Mouse (Mus musculus) forebrain, embryonic 15.5 days (tissue): ENCODE results near the gene Tex14. TPM values are rescaled to one million over a fixed set of nuclear protein-coding genes. Genes with fewer than 3 reads are reported as not detected.

Experiments
- ATAC-seq: fragments of 200-750 bp; cut with Nextera tagmentation; replicated peaks from 2 replicates; pipeline ENCODE4 v1.8.0; 2017; ENCODE audit warnings: mild to moderate bottlenecking, moderate TSS enrichment, moderate library complexity
- H3K27ac ChIP-seq: fragments of 300-500 bp; sonication (generic); replicated peaks from 2 replicates; pipeline ENCODE4 v1.5.1; 2015; ENCODE audit warnings: mild to moderate bottlenecking, inconsistent platforms
- H3K27me3 ChIP-seq: fragments of 300-500 bp; sonication (generic); 2 replicates; pipeline ENCODE4 v1.6.1; 2015; ENCODE audit warnings: inconsistent platforms
- H3K36me3 ChIP-seq: fragments of 300-500 bp; sonication (generic); 2 replicates; pipeline ENCODE4 v1.6.1; 2015; ENCODE audit warnings: mild to moderate bottlenecking, inconsistent platforms
- H3K4me1 ChIP-seq: fragments of 300-500 bp; sonication (generic); 2 replicates; pipeline ENCODE4 v1.6.1; 2015; ENCODE audit warnings: inconsistent platforms
- H3K4me2 ChIP-seq: fragments of 300-500 bp; sonication (generic); replicated peaks from 2 replicates; pipeline ENCODE4 v1.6.1; 2015; ENCODE audit warnings: mild to moderate bottlenecking, inconsistent platforms
- H3K4me3 ChIP-seq: fragments of 300-500 bp; sonication (generic); 2 replicates; pipeline ENCODE4 v1.5.1; 2015; ENCODE audit warnings: mild to moderate bottlenecking, inconsistent platforms
- H3K9ac ChIP-seq: fragments of 300-500 bp; sonication (generic); replicated peaks from 2 replicates; pipeline ENCODE4 v1.6.1; 2015; ENCODE audit warnings: mild to moderate bottlenecking, inconsistent platforms
- H3K9me3 ChIP-seq: fragments of 300-500 bp; sonication (generic); 2 replicates; pipeline ENCODE4 v1.6.1; 2016; ENCODE audit warnings: inconsistent platforms
- WGBS: fragments of 180-500 bp; shearing (Covaris S2); methylation state at CpG from one replicate; pipeline ENCODE4 v1.1.7; 2015; ENCODE audit warnings: mixed read lengths; 5-methylcytosine and 5-hydroxymethylcytosine counted together
- polyA plus RNA-seq: library from polyadenylated mRNA; unstranded; fragments of >200 nt; fragmentation: Nextera tagmentation; extraction: Ambion mirVana; gene quantifications from 2 replicates; pipeline ENCODE4 v1.2.1, GENCODE M21; 2015

Gene Tex14
- polyA plus RNA-seq, 1 experiment from 2014 or later, result not detected

DNA sequence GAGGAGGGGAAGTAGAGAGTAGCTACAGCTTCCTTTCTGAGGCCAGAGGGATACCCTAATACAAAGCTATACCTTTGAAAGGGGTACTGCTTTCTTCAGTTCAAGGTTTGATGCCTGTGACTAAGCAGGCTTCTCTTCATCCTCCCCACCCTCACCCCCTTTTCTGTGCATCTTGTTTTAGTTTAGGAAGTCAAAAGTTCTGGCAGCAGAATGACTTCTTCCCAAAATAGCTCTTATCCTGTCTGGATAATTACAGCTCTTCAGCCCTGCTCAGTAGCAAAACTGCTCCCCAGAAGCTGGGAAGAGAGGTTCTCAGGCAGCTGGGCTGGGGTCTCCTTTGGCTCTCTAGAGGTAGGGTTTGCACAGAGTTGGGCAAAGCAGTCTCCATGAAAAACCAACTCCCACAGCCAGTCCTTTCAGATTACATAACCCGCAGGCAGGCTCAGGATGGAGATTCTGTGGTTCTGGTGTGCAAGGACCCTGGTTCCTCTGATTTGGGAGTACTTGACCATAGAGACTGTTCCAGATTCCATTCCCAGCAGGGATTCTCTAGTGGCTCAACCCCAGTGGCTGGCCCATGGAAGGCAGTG is 166.6 kb downstream of the Tex14 start:
- Histone ChIP-seq H3K4me1 (no peaks in the 10 kb centered on the region), H3K36me3 (no peaks in the 10 kb centered on the region), H3K27me3 (no peaks in the 10 kb centered on the region), H3K27ac (no peak overlapping the region), H3K9me3 (no peaks in the 10 kb centered on the region), H3K4me2 (no peak overlapping the region), H3K9ac (no peak overlapping the region), H3K4me3 (no peak overlapping the region)
- no peak for ATAC-seq
- WGBS, result 88% methylated on average over 1 of the region's 1 CpGs

DNA sequence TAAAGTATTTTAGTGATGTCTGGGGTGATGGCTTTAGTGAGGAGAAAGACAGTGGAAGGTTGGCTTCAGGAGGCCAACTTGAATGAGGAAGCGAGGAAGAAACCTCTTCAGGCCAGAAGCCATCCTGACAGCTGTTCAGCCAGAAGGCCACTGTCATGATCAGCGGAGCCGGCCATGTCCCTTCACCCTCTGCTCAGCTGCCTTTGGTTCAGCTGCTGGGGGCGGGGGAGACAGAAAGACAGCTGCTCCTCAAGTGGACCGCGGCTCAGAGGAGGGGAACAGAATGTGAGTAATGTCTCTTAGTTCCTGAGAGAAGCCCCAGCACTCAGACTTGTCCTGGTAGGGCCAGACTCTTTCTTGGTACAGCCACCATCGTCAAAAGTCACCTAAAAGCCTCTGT is 168.9 kb downstream of the Tex14 start:
- no peak overlapping the region for H3K4me2 ChIP-seq
- no peak for ATAC-seq
- 77% methylated on average over 7 of the region's 7 CpGs for WGBS
- H3K36me3 ChIP-seq, result no peaks in the 10 kb centered on the region
- no peaks in the 10 kb centered on the region for H3K27me3 ChIP-seq
- no peaks in the 10 kb centered on the region for H3K9me3 ChIP-seq
- no peak overlapping the region for H3K27ac ChIP-seq
- no peak overlapping the region for H3K4me3 ChIP-seq
- no peak overlapping the region for H3K9ac ChIP-seq
- H3K4me1 ChIP-seq, result peaks cover 14% of the 10 kb centered on the region

DNA sequence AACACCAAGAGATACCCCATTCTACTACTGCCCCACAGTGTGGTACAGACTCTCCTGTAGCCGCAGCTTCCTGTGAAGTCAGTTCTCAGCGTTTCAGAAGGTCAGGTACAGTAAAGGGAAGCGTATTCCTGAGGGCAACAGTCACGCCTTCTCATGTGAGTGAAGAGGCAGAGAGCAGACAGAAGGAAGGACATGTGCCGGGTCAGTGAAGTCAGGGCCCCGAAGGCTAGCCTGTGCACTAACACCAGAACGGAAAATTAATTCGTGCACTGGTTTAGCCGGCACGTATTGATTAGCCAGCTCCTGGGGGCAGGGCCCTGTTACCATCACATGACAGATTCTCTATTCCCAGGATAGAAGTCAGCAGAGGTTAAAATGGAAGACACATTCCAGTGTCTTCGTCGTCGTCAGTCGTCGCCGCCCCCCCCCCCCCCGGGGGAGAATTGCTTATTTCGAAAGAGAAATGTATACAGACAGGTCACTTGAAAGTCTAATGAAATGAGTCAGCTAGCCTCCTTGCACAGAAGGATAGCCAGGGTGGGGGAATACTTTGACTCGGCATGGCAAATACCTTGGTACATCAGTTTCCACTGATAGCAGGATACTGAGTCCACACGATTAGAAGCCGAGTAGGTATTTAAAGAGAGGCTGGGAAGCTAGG is 169.8 kb downstream of the Tex14 start:
- WGBS, result 80% methylated on average over 21 of the region's 21 CpGs
- H3K4me2 ChIP-seq, result no peak overlapping the region
- H3K9me3 ChIP-seq, result no peaks in the 10 kb centered on the region
- H3K4me3 ChIP-seq, result no peak overlapping the region
- H3K4me1 ChIP-seq, result peaks cover 15% of the 10 kb centered on the region
- H3K36me3 ChIP-seq, result no peaks in the 10 kb centered on the region
- no peak overlapping the region for H3K9ac ChIP-seq
- ATAC-seq, result no peak
- H3K27me3 ChIP-seq, result no peaks in the 10 kb centered on the region
- no peak overlapping the region for H3K27ac ChIP-seq

DNA sequence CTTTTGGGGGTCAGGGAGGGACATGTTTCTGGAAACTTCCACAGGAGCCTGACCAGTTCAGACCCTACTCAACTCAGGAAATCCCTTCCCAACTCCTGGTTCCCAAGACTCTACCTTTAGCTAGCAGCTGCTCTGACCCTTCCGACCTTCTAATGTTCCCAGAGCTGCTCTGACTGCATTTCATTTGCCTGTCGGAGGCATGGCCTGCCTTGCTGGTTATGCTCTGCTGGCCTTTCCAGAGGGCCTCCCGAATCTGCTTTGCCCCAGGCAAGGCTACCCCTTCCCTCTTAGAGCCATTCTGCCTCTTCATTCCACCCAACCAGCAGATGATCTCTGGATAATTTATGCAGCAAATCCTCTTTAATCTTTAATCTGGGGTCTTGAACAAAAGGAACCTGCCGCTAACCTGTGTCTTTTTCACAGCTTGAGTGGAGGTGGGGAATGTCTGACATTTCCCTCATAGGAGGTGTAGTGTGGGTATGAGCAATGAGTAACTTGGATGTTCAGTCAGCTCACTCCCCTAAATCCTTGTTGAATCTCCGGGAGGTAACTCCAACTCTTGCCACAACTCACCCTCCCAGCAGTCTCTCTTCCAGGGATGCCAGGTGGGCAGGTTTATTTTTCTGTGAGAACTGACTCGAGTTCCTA is 172.9 kb downstream of the Tex14 start:
- WGBS, result 12% methylated on average over 6 of the region's 6 CpGs
- peak overlapping the region; percentile 98 for H3K4me2 ChIP-seq
- no peak overlapping the region for H3K27ac ChIP-seq
- H3K4me1 ChIP-seq, result peaks cover 15% of the 10 kb centered on the region
- H3K9ac ChIP-seq, result peak overlapping the region; percentile 65
- H3K9me3 ChIP-seq, result no peaks in the 10 kb centered on the region
- no peaks in the 10 kb centered on the region for H3K27me3 ChIP-seq
- no peak for ATAC-seq
- no peaks in the 10 kb centered on the region for H3K36me3 ChIP-seq
- peak overlapping the region; percentile 66 for H3K4me3 ChIP-seq

DNA sequence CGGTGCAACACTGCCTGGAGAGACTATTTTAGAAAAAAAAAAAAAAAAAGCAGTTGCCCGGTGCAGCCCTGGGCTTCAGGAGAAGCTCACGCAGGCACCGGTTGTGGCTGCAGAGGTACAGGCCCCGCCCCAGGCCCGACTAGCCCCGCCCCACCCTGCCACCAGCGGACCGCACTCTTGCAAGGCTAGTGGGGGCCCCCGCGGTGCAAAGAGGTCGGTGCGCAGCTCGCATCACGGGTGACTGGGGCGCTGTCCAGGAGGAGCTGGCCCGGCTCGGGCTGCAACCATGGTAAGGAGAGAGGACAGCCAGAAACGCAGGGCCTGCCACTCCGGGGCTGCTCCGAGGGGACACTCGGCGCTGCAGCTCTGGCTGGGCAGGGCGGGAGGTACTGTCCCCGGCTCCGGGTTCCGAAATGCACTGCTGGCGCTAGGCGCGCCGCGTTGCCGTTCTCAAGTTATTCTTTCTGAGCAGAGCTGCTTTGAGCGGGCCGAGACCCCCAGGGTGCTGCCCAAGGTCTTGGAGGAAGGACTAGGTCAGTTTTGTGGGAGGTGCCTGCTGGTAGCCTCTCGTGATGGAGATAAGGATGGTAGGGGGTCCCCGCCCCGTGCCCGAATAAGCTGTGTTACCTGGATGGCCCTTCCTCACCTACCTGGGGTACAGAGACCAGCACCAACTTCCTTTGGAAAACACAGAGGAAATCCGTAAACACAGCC is 173.5 kb downstream of the Tex14 start:
- Histone ChIP-seq H3K27me3 (no peaks in the 10 kb centered on the region), H3K4me3 (peak overlapping the region; percentile 66), H3K9me3 (no peaks in the 10 kb centered on the region), H3K36me3 (no peaks in the 10 kb centered on the region), H3K27ac (peak overlapping the region; percentile 15; the same call in 1 of the 2 replicates), H3K4me1 (peaks cover 15% of the 10 kb centered on the region), H3K4me2 (peak overlapping the region; percentile 98), H3K9ac (peak overlapping the region; percentile 65)
- ATAC-seq, result peak; percentile 76
- WGBS, result under 1% methylated on average over 40 of the region's 40 CpGs

DNA sequence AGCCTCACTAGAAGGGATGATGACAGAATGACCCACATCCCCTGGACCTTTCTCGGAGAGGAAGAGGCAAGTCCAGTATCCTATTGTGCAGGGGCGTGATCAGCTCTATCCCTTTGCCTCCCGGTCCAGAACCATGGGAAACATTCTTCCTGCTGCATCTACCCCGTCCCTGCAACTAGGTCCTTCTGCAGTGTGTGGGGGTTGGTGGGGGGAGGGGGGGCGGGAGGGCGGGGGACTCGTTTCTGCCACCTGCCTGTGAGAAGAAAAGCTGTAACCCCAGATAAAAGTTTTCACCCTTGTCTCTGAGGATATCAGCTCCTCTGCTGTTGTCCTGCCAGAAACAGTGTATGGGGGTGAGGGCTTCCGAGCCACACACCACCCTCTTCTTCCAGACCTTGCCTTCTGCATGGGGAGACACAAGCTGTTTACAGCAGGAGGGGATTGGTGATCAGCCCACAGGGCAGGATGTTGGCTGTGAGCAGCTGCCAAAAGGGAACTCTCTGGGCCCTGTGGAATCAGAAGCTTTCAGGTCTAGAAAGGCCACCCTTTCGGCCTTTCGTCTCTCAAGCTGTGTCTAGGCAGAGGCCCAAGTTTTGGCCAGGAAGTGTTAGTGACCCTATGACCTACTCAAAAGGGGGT is 174.2 kb downstream of the Tex14 start:
- Histone ChIP-seq H3K9ac (peak overlapping the region; percentile 65; the same call in 1 of the 2 replicates), H3K27ac (peak overlapping the region; percentile 15; the same call in 1 of the 2 replicates), H3K36me3 (no peaks in the 10 kb centered on the region), H3K4me1 (peaks cover 15% of the 10 kb centered on the region), H3K4me3 (peak overlapping the region; percentile 66), H3K27me3 (no peaks in the 10 kb centered on the region), H3K9me3 (no peaks in the 10 kb centered on the region), H3K4me2 (peak overlapping the region; percentile 98)
- WGBS, result 12% methylated on average over 10 of the region's 10 CpGs
- ATAC-seq, result peak; percentile 66

DNA sequence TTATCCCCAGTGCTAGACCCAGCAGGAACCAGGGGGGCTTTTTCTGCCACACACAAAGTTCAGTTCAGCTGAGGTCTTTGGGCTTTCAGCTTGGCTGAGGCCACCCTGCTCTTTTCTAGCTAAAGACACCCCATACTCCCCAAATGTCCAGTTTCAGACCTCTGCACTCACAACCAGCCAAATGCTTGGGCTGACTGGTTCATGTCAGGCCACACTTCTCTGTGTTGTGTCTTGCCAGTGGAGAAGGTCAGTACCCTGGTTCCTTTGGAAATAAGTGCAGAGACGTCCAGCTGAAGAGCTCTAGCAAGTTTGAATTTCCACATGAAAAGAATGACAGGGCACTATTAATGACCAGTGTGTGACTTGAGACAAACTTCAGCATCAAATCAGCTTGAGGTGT is 174.8 kb downstream of the Tex14 start:
- no peaks in the 10 kb centered on the region for H3K9me3 ChIP-seq
- 36% methylated on average over 1 of the region's 1 CpGs for WGBS
- peaks cover 15% of the 10 kb centered on the region for H3K4me1 ChIP-seq
- no peak overlapping the region for H3K4me2 ChIP-seq
- H3K4me3 ChIP-seq, result no peak overlapping the region
- H3K27me3 ChIP-seq, result no peaks in the 10 kb centered on the region
- H3K27ac ChIP-seq, result no peak overlapping the region
- no peak for ATAC-seq
- H3K36me3 ChIP-seq, result no peaks in the 10 kb centered on the region
- H3K9ac ChIP-seq, result no peak overlapping the region

DNA sequence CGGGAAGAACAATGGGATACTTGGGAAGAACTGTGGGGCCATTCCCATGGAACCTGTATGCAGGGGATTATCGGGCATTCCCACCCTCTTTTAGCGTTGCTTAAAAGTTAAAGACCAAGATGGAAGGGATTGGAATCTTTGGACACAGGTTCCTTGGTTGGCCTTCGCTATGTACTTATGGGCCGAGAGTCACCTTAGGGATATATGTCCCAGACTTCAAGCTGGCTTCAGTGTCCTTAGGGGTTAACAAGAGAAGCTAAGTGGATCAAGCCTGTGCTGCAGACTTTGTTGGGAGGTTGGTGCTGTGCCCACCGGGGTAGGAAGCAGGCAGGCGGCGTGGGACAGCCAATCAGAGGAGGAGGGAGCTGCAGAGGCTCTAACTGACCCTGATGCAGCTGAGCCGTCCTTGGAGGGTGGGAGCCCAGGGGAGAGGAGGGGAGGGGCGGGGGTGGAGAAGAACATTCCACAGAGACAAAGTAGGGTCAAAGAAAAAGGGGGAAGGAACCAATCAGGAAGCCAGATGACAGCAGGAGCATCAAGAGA is 175.7 kb downstream of the Tex14 start:
- no peaks in the 10 kb centered on the region for H3K36me3 ChIP-seq
- H3K4me1 ChIP-seq, result peaks cover 15% of the 10 kb centered on the region
- WGBS, result 41% methylated on average over 10 of the region's 10 CpGs
- H3K9me3 ChIP-seq, result no peaks in the 10 kb centered on the region
- no peak overlapping the region for H3K4me2 ChIP-seq
- H3K4me3 ChIP-seq, result no peak overlapping the region
- no peak for ATAC-seq
- no peak overlapping the region for H3K27ac ChIP-seq
- no peaks in the 10 kb centered on the region for H3K27me3 ChIP-seq
- H3K9ac ChIP-seq, result no peak overlapping the region

DNA sequence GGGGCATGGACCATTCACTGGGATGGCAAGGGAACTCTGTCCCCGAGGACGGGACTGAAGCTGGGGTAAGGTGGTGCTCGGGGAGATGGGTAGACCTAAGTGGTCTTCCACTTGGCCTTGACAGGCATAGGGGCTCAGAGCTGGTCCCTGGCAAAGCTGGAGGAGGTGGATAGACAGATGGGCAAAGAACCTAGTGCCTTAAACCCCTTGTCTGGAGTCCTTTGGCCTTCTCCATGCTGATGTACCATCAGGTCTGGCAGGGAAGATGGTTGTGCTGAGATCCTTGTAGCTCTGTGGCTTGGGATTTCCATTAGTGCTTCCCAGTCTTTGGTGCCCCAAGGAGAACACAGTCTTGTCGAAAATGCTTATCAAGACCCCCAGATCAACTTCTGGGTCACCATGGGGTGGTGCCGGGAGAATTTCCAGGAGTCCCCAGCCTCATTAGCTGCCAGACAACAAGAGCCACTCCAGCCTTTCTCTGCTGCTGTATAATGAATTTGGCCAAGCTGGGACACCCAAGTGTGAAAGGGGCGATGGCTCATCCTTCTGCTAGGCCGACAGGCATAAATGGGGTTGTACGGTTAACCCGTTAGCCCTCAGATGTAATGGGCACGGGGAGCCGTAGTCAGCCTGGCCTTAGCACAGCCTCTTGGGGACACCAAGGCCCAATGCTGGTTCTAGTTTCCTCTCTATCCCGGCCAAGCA is 176.4 kb downstream of the Tex14 start:
- Histone ChIP-seq H3K4me1 (peaks cover 15% of the 10 kb centered on the region), H3K9ac (no peak overlapping the region), H3K9me3 (no peaks in the 10 kb centered on the region), H3K4me2 (no peak overlapping the region), H3K36me3 (no peaks in the 10 kb centered on the region), H3K27ac (no peak overlapping the region), H3K27me3 (no peaks in the 10 kb centered on the region), H3K4me3 (no peak overlapping the region)
- ATAC-seq, result no peak
- 84% methylated on average over 12 of the region's 12 CpGs for WGBS

DNA sequence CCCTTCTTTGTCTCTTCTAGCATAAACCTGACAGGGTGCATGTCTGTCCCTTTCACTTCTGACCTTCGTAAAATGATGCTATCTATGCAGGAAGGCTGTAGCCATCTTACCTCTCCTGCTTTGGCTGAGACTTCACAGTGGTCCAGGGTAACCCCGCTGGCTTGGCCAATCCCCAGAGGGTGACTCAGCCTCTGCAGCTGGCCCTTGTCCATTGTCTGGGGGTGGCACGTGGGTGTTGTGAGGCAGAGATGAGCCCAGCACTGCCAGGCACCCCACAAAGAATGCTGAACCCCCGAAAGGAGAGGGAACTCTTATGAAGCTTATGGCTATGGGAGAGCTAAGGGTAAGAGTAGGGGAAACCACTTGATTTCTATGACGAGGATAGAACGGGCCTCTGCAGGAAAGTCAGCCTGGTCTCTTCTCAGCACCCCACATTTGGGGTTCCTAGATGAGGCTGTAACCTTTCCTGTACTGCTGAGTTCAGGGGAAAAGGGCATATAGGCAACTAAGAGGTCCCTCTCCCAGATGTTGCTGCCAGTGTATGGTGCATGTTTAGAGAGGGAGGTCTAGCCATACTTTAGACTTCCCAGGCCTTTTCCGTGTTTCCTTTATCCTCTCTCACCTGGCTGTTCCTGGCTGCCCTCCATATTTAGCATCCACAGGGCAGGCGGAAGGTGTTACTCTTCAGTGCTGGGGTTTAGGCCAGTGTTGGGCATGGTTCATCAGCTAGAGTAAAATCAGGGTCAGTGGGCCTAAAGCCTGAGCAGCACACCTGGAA is 177.3 kb downstream of the Tex14 start:
- no peaks in the 10 kb centered on the region for H3K27me3 ChIP-seq
- H3K4me2 ChIP-seq, result no peak overlapping the region
- no peaks in the 10 kb centered on the region for H3K9me3 ChIP-seq
- no peak overlapping the region for H3K9ac ChIP-seq
- WGBS, result 89% methylated on average over 8 of the region's 8 CpGs
- no peak overlapping the region for H3K27ac ChIP-seq
- H3K4me3 ChIP-seq, result no peak overlapping the region
- no peaks in the 10 kb centered on the region for H3K36me3 ChIP-seq
- H3K4me1 ChIP-seq, result peaks cover 15% of the 10 kb centered on the region
- no peak for ATAC-seq
